Mouse (Mus musculus) megakaryocyte, embryonic 14.5 days (primary cell): ENCODE data around the gene Rbms3.

Experiments used
- FLI1 ChIP-seq: IDR thresholded peaks from 2 replicates; pipeline ENCODE4 v1.6.1; 2012; ENCODE audit warnings: low read length, inconsistent platforms, mixed read lengths
- GATA1 ChIP-seq: IDR thresholded peaks from 3 replicates; pipeline ENCODE4 v1.6.1; 2012; ENCODE audit warnings: mixed read lengths, low read length, inconsistent platforms, borderline replicate concordance

DNA sequence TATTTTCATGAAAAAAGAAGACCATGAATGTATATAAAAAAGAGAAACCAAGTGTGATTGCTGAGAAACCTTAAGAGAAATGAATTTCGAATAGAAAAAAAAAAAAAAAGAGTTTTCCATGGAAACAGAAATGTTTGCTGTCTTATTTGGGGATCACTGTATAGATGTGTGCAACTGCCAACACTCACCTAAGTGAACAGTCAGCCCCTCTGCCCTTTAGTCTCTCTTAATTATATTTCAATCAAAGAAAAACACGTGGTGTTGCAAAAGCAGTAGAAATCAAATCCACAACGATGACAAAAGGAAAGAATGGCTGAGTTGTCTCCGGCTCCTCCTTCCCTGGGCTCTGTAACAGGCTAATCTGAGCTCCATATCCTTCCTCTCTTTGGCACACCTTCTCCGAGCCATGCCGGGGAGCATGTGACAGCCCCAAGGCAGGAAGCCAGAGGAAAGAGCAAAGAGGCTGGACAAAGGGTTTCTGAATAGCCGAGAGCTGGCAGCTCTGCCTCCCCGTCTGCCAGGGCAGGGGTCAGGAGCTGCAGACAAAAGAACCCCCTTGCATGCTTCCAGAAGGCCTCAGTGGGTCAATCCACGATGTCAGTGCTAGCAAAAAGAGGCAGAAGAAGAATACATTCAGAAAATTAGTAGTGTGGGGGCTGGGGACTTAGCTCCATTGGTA is 272.8 kb downstream of the Rbms3 start:
- TF ChIP-seq GATA1 (no peak), FLI1 (no peak)
